Mouse (Mus musculus): Measurements from ENCODE around the gene Stx8.

Stx8 gene

DNA sequence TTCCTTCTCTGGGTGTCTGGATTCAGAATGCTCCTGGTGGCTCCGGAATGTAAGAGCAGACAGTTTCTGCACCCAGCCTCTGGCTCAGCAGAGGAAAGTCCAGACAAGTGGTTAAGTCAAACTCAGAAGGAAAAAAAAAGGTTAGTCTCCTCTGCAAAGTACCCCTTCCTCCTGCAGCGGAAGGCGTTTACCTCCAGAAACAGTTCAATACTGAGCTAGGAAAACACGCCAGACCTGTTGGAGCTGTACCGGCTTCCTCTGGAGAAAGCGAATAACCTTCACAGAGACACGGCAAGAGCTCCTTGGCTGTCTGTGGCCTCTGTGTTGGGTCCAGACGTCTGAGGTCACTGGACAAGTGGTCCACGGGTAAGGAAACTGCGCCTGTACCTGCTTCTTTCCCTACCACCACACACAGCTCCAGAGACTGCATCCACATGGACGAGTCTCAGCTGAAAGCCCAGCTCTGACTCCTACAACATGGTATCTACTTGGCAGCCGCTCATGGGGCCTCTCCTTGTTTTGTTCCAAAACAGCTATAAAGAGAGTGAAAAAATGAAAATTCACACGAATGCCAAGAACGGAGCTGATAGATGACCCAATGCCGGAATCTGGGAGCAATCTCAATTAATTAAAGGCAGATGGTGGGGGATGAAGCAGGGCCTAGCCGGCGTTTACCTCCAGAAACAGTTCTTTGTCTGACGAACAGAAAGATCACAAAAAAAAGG lies 263.1 kb downstream of the Stx8 start:
- DNase-seq (ENCODE audit: low spot score), result peak; percentile 54

DNA sequence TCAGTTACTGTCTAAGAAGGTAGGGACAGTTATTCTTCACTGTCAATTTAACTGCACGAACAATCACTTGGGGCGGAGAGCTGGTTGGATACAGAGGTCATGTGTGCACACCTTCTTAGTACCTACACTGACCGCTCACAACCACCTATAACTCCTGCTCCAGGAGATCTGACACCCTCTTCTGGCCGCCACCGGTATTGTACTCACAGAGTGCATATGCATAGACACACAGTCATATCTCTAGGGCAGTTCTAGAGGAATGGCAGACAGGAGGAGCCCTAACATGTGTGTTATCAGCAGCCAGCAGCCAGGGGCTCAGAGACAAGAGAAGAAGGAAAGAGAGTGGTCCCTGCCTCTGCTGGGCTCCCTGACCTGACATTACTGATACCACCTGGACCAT lies 265.6 kb downstream of the Stx8 start:
- no peak for DNase-seq (ENCODE audit: low spot score)

DNA sequence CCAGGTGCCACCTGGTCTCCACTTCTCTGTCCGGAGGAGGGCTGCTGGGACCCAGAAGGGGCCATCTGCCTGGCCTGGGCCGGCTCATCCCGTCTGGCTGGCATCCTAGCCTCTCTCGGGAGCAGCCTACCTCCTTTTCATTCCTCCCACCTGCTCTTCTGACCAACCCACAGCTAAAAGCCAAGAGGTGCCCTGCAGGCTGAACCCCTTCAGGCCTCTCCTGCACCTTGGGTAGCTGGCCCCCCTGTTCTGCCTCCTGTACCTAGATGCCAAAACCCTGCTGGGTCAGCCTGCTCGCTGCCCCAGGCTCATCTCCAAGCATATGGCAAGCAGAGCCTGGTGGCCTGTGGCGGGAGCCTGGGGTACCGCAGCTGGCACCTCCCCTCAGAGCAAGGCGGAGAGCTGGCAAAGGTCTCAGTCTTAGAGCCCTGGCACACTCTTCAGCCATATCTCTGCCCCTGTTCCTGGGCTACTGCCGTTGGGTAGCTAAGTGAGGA lies 267.5 kb downstream of the Stx8 start:
- DNase-seq (ENCODE audit: low spot score), result no peak

DNA sequence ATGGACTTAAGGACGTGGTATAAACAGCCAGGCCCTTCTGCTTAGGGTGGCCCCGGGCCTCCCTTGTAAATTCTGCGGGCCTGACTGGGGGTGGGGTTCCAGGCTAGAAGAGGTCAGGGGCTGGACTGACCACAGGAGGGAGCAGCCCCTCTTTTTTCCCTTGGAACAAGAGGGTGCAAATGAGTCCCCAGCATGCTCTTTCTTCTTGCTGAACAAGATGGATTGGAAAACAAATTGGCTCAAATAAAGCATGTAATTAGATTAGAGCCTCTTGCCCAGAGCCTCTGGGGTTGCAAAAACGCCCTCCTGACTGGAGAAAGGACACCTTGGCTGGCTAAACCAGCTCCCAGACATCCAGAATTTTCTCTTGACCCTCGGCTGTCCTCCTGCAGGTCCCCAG lies 273.8 kb downstream of the Stx8 start:
- DNase-seq (ENCODE audit: low spot score), result peak; percentile 58

- no peak for DNase-seq (ENCODE audit: low spot score)
Observed at GRCm38 (mm10) chr11:68244254-68244991, 278.4 kb downstream of the Stx8 start.

DNA sequence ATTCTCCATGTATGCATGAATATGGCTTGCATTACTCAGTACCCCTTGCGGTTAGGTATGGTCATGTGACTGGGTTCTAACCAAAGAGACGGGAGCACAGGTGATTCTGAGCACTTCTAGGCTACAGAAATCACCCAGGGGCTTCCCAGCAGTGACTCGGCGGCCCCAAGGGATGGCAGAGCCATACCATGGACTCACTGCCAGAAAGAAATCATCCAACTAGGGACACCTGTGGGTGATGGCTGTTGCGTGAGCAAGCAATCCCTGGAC lies 278.9 kb downstream of the Stx8 start:
- DNase-seq (ENCODE audit: low spot score), result no peak

DNA sequence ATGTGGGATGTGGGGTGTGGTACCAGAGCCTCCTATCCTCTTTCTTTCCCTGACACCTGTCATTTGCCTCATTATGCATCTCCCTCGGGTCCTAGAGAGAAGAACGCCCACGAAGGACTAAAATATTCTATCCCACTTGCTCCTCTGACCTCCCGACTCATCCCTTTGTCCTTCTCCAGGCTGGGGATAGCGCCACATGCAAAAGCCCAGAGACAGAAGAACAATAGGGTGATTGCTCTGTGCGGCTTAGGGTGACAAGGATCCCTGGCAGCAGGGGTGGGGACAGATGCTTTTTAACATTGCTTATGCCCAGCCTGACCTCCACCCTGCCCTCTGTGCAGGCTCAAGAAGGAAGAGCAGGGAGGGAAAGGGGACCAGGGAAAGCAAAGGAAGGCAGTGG lies 281.9 kb downstream of the Stx8 start:
- peak; percentile 32 for DNase-seq (ENCODE audit: low spot score)

GRCm38 (mm10) chr11:68250106-68250505 lies 284.1 kb downstream of the Stx8 start:
- no peak for DNase-seq (ENCODE audit: low spot score)

GRCm38 (mm10) chr11:68253531-68253930 lies 287.5 kb downstream of the Stx8 start:
- no peak for DNase-seq (ENCODE audit: low spot score)

Measured in embryo, embryonic 10.5 days (tissue).